Mouse (Mus musculus) forebrain, embryonic 12.5 days (tissue): Measurements from ENCODE around the gene Ccl3. TPM values are rescaled to one million over a fixed set of nuclear protein-coding genes. Genes with fewer than 3 reads are reported as not detected.

Experiments used
- ATAC-seq: fragments of 200-750 bp; cut with Nextera tagmentation; 2 replicates; pipeline ENCODE4 v1.8.0; 2017; ENCODE audit warnings: moderate TSS enrichment; ENCODE audit not compliant: low FRiP score
- H3K27ac ChIP-seq: fragments of 300-500 bp; sonication (generic); 2 replicates; pipeline ENCODE4 v1.5.1; 2016; ENCODE audit warnings: mild to moderate bottlenecking
- H3K27me3 ChIP-seq: fragments of 300-500 bp; sonication (generic); 2 replicates; pipeline ENCODE4 v1.6.1; 2016; ENCODE audit warnings: mild to moderate bottlenecking
- H3K36me3 ChIP-seq: fragments of 300-500 bp; sonication (generic); replicated peaks from 2 replicates; pipeline ENCODE4 v1.6.1; 2016; ENCODE audit warnings: mild to moderate bottlenecking
- H3K4me1 ChIP-seq: fragments of 300-500 bp; sonication (generic); 2 replicates; pipeline ENCODE4 v1.6.1; 2016
- H3K4me2 ChIP-seq: fragments of 300-500 bp; sonication (generic); 2 replicates; pipeline ENCODE4 v1.6.1; 2016; ENCODE audit warnings: mild to moderate bottlenecking, moderate library complexity
- H3K4me3 ChIP-seq: fragments of 300-500 bp; sonication (generic); replicated peaks from 2 replicates; pipeline ENCODE4 v1.5.1; 2016; ENCODE audit warnings: mild to moderate bottlenecking
- H3K9ac ChIP-seq: fragments of 300-500 bp; sonication (generic); 2 replicates; pipeline ENCODE4 v1.6.1; 2016; ENCODE audit warnings: mild to moderate bottlenecking
- H3K9me3 ChIP-seq: fragments of 300-500 bp; sonication (generic); 2 replicates; pipeline ENCODE4 v1.6.1; 2016
- WGBS: fragments of 180-500 bp; shearing (Covaris S2); methylation state at CpG from one replicate; pipeline ENCODE4 v1.1.7; 2016; 5-methylcytosine and 5-hydroxymethylcytosine counted together
- polyA plus RNA-seq: library from polyadenylated mRNA; unstranded; fragments of >200 nt; fragmentation: Nextera tagmentation; extraction: Ambion mirVana; gene quantifications from 2 replicates; pipeline ENCODE4 v1.2.1, GENCODE M21; 2016

Gene Ccl3
- polyA plus RNA-seq = 0.43 and 1.00 TPM in 2 replicates

DNA sequence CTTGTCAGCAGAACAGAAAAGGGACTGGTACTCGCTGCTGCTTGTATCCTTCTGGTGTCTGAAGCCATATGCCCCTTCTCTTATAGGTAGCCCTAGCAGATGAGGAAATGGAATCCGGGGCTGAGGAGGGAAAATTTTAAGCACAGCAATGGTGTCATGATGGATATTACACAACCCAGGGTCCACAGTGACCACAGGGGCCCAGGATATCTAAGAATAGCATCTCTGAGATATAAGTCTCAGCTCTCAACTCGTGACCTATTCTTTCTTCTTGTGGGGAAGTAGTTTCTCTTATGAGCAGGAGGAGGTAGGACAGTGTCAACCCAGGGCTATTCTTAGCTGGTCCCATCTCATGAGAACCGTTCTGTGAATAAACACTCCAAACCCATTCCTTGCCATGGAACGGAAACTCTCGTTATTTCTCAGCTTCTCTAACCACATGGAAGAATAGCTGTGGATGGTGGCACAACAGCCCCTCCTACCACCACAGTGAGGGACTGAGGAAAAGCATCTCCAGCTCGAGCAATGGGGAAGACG, at the start of gene Ccl3:
Ccl3 (minus strand) TSS at position 51 of the 537 bp plus-strand sequence.
- Histone ChIP-seq H3K4me3 (no peak within 1 kb of the TSS), H3K27ac (no peak within 1 kb of the TSS), H3K9me3 (no peaks in the 10 kb centered on the region), H3K9ac (no peak within 1 kb of the TSS), H3K36me3 (no peaks in the 10 kb centered on the region), H3K27me3 (no peaks in the 10 kb centered on the region), H3K4me1 (no peaks in the 10 kb centered on the region), H3K4me2 (no peak within 1 kb of the TSS)
- no peak for ATAC-seq
- WGBS = 78% methylated on average over 8 of the region's 8 CpGs

DNA sequence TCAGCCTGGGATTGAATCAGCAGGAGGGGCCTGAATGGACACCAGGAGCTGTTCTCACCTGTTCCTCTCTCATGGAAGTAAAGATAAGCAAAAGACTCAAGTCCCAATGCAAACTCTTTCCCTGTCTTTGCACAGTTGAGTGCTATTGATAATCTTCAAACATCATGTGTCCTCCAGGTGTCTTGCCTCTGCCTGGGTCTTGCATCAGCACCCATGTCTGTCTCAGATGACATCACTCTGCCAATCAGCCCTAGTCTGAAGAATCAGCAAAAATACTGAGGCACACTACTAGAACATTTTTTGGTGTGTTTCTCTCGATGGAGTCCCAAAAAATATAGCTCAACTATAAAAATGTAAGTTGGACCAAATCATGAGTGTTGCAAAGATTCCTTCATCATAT, 42.9 kb upstream of the Ccl3 start:
- no peaks in the 10 kb centered on the region for H3K4me1 ChIP-seq
- no peak overlapping the region for H3K9ac ChIP-seq
- H3K27me3 ChIP-seq = no peaks in the 10 kb centered on the region
- no peak for ATAC-seq
- 61% methylated on average over 1 of the region's 1 CpGs for WGBS
- no peak overlapping the region for H3K4me3 ChIP-seq
- H3K9me3 ChIP-seq = no peaks in the 10 kb centered on the region
- no peaks in the 10 kb centered on the region for H3K36me3 ChIP-seq
- H3K27ac ChIP-seq = no peak overlapping the region
- no peak overlapping the region for H3K4me2 ChIP-seq

DNA sequence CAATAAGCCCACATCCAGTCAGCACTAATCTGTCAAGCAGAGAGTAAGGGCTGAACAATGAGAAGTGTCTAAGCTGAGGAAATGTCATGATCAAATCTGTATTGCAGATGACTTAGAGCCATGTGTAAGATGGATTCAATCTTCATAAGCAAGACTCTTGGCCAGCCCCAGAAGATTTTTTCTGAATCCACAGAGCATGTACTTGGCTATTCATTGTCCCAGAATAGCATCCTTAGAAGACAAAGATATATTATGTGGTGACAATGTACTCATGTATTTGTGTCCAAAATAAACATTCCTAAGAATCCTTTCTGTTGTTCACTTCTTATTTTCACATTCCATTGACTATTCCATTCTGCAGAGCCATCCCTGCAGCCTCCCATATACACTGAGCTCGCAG, 40.8 kb upstream of the Ccl3 start:
- no peak for ATAC-seq

DNA sequence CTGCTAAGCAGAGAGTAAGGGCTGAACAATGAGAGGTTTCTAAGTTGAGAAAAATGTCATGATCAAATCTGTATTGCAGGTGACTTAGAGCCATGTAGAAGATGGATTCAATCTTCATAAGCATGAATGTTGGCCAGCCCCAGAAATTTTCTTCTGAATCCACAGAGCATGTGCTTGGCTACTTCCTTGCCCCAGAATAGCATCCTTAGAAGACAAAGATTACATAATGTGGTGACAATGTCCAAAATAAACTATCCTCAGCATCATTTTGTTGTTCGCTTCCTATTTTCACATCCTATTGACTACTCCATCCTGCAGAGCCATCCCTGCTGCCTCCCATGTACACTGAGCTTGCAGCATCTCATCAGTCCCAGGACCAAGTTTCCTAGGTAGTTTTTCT, 26.5 kb upstream of the Ccl3 start:
- H3K27me3 ChIP-seq = no peaks in the 10 kb centered on the region
- WGBS = 86% methylated on average over 1 of the region's 1 CpGs
- no peaks in the 10 kb centered on the region for H3K9me3 ChIP-seq
- H3K4me2 ChIP-seq = no peak overlapping the region
- ATAC-seq = no peak
- no peaks in the 10 kb centered on the region for H3K4me1 ChIP-seq
- no peak overlapping the region for H3K4me3 ChIP-seq
- H3K36me3 ChIP-seq = no peaks in the 10 kb centered on the region
- no peak overlapping the region for H3K9ac ChIP-seq
- no peak overlapping the region for H3K27ac ChIP-seq

More for the DNA sequence above, 40.8 kb upstream of the Ccl3 start:
- H3K4me2 ChIP-seq = no peak overlapping the region
- H3K4me3 ChIP-seq = no peak overlapping the region
- no peaks in the 10 kb centered on the region for H3K9me3 ChIP-seq
- H3K27me3 ChIP-seq = no peaks in the 10 kb centered on the region
- no peak overlapping the region for H3K9ac ChIP-seq
- no peaks in the 10 kb centered on the region for H3K4me1 ChIP-seq
- 91% methylated on average over 1 of the region's 1 CpGs for WGBS
- H3K27ac ChIP-seq = no peak overlapping the region
- H3K36me3 ChIP-seq = no peaks in the 10 kb centered on the region

DNA sequence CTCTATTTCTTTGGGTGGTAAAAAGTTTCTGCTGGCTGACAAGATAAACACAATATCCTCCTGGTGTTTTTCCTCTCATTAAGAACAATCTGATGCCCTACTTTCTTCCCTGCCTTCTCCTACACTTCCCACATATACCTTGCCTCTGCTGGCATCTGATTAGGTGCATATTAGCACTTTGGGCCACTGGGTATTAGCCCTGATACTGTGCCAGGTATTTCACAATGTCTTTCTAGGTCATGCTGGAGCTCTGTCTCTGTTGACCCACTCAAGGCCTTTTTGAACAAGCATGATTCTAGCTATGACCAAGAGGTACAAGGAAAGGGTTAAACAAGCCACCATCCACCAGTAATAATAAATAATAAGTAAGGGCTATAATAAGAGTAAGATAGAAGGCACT, 22.6 kb upstream of the Ccl3 start:
- no peaks in the 10 kb centered on the region for H3K27me3 ChIP-seq
- H3K9ac ChIP-seq = no peak overlapping the region
- H3K4me3 ChIP-seq = no peak overlapping the region
- no peak for ATAC-seq
- H3K4me2 ChIP-seq = no peak overlapping the region
- H3K9me3 ChIP-seq = no peaks in the 10 kb centered on the region
- H3K27ac ChIP-seq = no peak overlapping the region
- no peaks in the 10 kb centered on the region for H3K4me1 ChIP-seq
- no peaks in the 10 kb centered on the region for H3K36me3 ChIP-seq

DNA sequence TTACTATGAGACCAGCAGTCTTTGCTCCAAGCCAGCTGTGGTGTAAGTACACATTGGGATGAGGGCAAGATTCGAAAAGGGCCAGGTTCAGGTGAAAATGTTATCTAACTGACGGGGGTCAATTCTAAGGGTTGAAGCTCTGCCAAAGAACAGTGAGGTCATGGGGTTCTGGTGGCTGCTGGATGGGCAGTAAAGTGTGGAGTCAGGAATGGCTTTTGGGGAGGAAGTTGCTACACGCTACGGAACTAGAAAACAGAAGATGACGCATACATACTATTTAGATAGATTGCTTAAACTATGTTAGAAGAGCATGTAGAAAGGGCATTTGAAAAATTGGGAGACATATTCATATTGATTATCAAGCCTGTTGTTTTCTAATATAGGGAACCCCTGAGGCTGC, 14.4 kb upstream of the Ccl3 start:
- no peak for ATAC-seq
- Histone ChIP-seq H3K4me2 (no peak overlapping the region), H3K27ac (no peak overlapping the region), H3K4me3 (no peak overlapping the region), H3K9ac (no peak overlapping the region), H3K27me3 (no peaks in the 10 kb centered on the region), H3K36me3 (no peaks in the 10 kb centered on the region), H3K9me3 (no peaks in the 10 kb centered on the region), H3K4me1 (no peaks in the 10 kb centered on the region)
- WGBS = 86% methylated on average over 5 of the region's 5 CpGs

DNA sequence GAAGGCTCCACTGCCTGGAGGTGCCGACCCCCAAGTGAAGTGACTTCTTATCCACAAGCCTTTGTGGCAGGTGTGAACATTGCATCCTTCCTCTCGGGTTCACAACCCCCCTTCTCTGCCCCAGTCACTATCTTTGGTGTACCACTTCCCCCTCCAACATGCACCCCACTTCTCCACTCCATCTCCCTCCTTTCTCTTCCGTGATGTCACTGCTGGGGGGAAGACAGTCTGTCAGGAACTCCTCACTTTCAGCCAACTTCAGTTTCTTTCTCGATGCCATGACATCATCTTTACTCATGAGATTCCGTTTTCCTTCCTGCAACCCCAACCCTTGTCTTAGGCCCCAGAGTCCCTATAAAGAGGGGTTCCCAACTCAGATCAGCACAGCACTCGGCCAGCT, 13.0 kb upstream of the Ccl3 start, which contains the start of gene Ccl4:
Ccl4 (plus strand) TSS at position 381 of the 400 bp plus-strand sequence.
- ATAC-seq = no peak
- no peaks in the 10 kb centered on the region for H3K9me3 ChIP-seq
- no peaks in the 10 kb centered on the region for H3K4me1 ChIP-seq
- no peak within 1 kb of the TSS for H3K9ac ChIP-seq
- H3K27ac ChIP-seq = no peak within 1 kb of the TSS
- H3K36me3 ChIP-seq = no peaks in the 10 kb centered on the region
- H3K4me3 ChIP-seq = no peak within 1 kb of the TSS
- no peak within 1 kb of the TSS for H3K4me2 ChIP-seq
- H3K27me3 ChIP-seq = no peaks in the 10 kb centered on the region
- WGBS = 78% methylated on average over 6 of the region's 6 CpGs

DNA sequence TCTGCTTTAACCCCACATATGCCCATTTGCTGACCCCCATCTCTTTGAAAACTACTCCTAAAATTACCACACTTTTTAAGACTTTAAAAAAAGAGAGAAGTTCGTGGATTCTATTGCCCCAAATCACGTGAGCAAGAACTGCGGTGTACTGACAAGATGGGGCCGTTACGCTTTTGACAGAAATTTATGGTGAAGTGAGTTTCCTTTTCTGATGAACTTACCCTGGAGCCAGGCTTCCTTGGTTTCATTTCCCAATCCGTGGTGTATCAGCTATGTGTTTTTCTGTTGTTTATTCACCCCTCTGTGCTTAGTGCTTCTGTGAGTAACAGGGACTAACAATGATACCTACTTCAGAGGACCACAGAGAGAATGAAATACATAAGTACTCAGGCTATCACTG, 9.6 kb upstream of the Ccl3 start:
- no peak for ATAC-seq
- Histone ChIP-seq H3K27me3 (no peaks in the 10 kb centered on the region), H3K36me3 (no peaks in the 10 kb centered on the region), H3K4me1 (no peaks in the 10 kb centered on the region), H3K27ac (no peak overlapping the region), H3K9me3 (no peaks in the 10 kb centered on the region), H3K9ac (no peak overlapping the region), H3K4me3 (no peak overlapping the region), H3K4me2 (no peak overlapping the region)
- WGBS = 86% methylated on average over 6 of the region's 6 CpGs

DNA sequence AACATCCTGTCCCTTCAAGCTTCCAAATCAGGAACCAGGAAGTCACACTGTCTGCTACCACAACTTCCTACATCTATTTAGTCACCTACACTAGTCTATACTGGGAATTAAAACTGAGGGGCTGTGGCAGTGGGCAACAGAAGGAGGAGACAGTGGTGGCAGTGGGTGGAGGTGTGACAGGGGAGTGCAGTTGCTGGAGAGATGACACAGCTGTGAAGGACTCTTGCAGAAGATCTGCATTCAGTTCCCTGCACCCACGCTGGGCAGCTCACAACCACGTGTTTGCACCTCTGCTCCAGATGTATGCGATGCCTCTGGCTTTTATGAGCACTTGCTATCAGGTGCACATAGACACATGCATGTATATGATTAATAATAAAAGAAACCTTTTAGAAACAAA, 8.4 kb upstream of the Ccl3 start:
- ATAC-seq = no peak
- WGBS = 88% methylated on average over 3 of the region's 3 CpGs

DNA sequence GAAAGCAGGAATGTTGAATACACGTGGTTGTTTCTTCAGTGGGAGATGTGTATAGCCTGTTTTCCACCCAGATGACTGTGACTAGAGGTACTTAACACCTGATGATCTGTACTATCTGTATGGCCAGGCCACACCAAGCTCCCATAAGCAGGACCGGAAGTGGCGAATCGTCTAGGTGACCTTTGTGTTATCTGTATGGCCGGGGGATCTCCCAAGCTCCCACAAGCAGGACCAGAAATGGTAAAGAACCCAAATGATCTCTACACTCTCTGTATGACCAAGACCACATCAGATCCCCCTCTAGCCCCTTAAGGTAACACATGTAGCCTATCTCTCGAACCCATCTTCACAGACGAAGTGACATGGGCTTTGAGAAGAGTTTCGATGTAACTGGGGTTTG, 5.5 kb upstream of the Ccl3 start:
- no peak overlapping the region for H3K4me3 ChIP-seq
- no peaks in the 10 kb centered on the region for H3K27me3 ChIP-seq
- H3K4me2 ChIP-seq = no peak overlapping the region
- H3K36me3 ChIP-seq = no peaks in the 10 kb centered on the region
- H3K4me1 ChIP-seq = no peaks in the 10 kb centered on the region
- H3K9me3 ChIP-seq = no peaks in the 10 kb centered on the region
- no peak overlapping the region for H3K9ac ChIP-seq
- no peak overlapping the region for H3K27ac ChIP-seq
- ATAC-seq = no peak
- WGBS = 92% methylated on average over 8 of the region's 8 CpGs

More for the DNA sequence above, 8.4 kb upstream of the Ccl3 start:
- H3K9me3 ChIP-seq = no peaks in the 10 kb centered on the region
- H3K4me2 ChIP-seq = no peak overlapping the region
- no peak overlapping the region for H3K9ac ChIP-seq
- no peak overlapping the region for H3K27ac ChIP-seq
- no peaks in the 10 kb centered on the region for H3K4me1 ChIP-seq
- no peaks in the 10 kb centered on the region for H3K27me3 ChIP-seq
- no peak overlapping the region for H3K4me3 ChIP-seq
- no peaks in the 10 kb centered on the region for H3K36me3 ChIP-seq

DNA sequence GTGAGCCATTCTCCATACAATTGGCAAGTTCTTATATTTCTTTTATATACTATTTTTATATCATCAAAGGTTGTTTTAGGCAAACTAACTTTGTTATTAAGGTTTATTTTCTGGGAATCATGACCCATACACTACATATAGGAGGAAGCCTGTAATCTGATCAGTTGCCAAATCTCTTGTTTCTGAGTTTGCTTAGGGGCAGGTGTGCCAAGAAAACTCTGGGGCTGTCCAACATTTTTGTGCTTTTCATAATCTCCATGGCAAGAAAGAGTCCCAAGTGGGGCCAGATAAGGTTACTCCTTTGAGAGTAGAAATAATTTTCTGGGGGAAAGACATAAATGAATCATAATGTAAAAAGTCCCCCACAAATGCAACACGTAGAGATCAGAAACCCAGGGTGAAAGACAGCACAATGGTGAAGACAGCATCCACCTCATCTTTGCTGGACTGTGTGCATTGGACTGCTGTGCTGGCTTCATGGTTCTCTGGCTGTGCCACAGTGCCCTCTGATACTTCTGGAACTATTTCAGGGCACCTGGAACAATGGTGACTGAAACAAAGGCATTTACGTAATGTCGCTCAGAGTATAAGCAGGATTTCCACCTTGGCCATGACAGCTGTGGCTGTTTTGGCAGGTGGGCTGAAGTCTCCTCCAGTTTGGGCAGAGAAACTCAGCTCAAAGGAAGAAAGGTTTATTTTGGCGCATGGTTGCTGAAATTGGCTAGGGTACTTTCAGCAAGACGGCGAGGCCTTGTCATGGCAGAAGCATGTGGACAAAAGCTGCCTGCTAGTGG, 2.6 kb downstream of the Ccl3 start:
- H3K4me1 ChIP-seq = no peaks in the 10 kb centered on the region
- H3K9ac ChIP-seq = no peak overlapping the region

DNA sequence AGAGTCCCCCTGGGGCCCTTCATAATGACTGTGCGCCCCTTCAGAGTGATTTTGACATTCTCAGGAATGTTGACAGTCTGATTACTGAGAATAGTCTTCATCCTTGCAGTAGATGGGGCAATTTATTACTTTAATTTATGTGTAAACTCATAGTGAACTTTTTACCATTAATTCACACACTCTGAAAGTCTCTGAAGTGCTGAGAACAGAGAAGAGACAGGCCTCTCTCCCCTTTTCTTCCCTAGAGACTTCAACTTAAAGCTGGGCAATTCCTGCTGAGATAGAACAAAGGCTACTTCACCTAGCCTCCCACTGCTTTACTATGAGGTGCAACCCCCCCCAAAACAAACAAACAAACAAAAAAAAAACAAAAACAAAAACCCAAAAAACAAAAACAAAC, 3.6 kb downstream of the Ccl3 start, which contains the start of gene Rpl9-ps1:
Rpl9-ps1 (minus strand) TSS at position 101 of the 400 bp plus-strand sequence.
- ATAC-seq = no peak

More for the DNA sequence above, 2.6 kb downstream of the Ccl3 start:
- Histone ChIP-seq H3K9me3 (no peaks in the 10 kb centered on the region), H3K36me3 (no peaks in the 10 kb centered on the region), H3K4me2 (no peak overlapping the region), H3K4me3 (no peak overlapping the region), H3K27ac (no peak overlapping the region), H3K27me3 (no peaks in the 10 kb centered on the region)
- no peak for ATAC-seq
- whole genome bisulfite sequencing = 94% methylated on average over 6 of the region's 6 CpGs

DNA sequence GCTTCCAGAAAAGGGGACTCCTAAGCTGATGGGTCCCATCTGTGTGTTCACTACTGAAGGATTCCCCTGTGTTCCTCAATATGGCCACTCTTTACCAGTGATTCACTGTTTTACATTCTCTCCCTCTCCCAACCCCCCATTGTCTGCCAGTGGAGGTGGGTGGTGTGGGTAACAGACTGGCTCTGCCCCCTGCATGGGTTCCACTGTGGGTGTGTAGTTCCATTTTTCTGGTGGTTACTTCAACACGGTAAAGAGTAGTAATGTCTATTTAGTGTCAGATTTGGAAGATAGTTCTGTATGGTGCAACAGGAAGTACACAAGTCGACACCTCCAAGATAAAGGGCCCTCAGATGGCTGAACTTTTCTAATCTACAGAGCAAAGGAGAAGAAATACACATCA, 7.9 kb downstream of the Ccl3 start:
- Histone ChIP-seq H3K9ac (no peak overlapping the region), H3K4me3 (no peak overlapping the region), H3K36me3 (no peaks in the 10 kb centered on the region), H3K4me1 (no peaks in the 10 kb centered on the region), H3K27me3 (no peaks in the 10 kb centered on the region), H3K9me3 (no peaks in the 10 kb centered on the region), H3K4me2 (no peak overlapping the region), H3K27ac (no peak overlapping the region)
- WGBS = 92% methylated on average over 2 of the region's 2 CpGs
- ATAC-seq = no peak

More for the DNA sequence above, 3.6 kb downstream of the Ccl3 start, which contains the start of gene Rpl9-ps1:
- no peaks in the 10 kb centered on the region for H3K27me3 ChIP-seq
- no peaks in the 10 kb centered on the region for H3K4me1 ChIP-seq
- 92% methylated on average over 1 of the region's 1 CpGs for WGBS
- no peak within 1 kb of the TSS for H3K4me2 ChIP-seq
- H3K36me3 ChIP-seq = no peaks in the 10 kb centered on the region
- H3K9me3 ChIP-seq = no peaks in the 10 kb centered on the region
- H3K27ac ChIP-seq = no peak within 1 kb of the TSS
- no peak within 1 kb of the TSS for H3K9ac ChIP-seq
- H3K4me3 ChIP-seq = no peak within 1 kb of the TSS
